Mouse (Mus musculus) myocyte (in vitro differentiated cells): ENCODE data around the gene Stat3. TPM values are rescaled to one million over a fixed set of nuclear protein-coding genes. Genes with fewer than 3 reads are reported as not detected.
A peak's percentile ranks its signal among the peaks of the same experiment; 100 is the strongest.

Experiments
- H3K27me3 ChIP-seq: one replicate; pipeline ENCODE4 v1.6.1; 2011; ENCODE audit not compliant: control insufficient read depth, insufficient read depth, insufficient read length
- H3K36me3 ChIP-seq: one replicate; pipeline ENCODE4 v1.6.1; 2011; ENCODE audit not compliant: control insufficient read depth, insufficient read depth
- H3K4me2 ChIP-seq: one replicate; pipeline ENCODE4 v1.6.1; 2011; ENCODE audit warnings: low read depth, control low read depth
- H3K4me3 ChIP-seq: one replicate; pipeline ENCODE4 v1.5.1; 2011; ENCODE audit warnings: mild to moderate bottlenecking, control low read depth, moderate library complexity
- H3K79me2 ChIP-seq: one replicate; pipeline ENCODE4 v1.6.1; 2011; ENCODE audit not compliant: control insufficient read depth, insufficient read depth
- H3ac ChIP-seq: one replicate; pipeline ENCODE4 v1.6.1; 2011; ENCODE audit not compliant: control insufficient read depth, insufficient read length
- CEBPB ChIP-seq: IDR thresholded peaks from 2 replicates; pipeline ENCODE4 v1.6.1; 2011; ENCODE audit warnings: mild to moderate bottlenecking, moderate library complexity; ENCODE audit not compliant: poor library complexity, insufficient read depth, severe bottlenecking
- E2F4 ChIP-seq: IDR thresholded peaks from one replicate; pipeline ENCODE4 v1.6.1; 2011; ENCODE audit warnings: mild to moderate bottlenecking, control low read depth, moderate library complexity; ENCODE audit not compliant: insufficient read depth
- MAX ChIP-seq: IDR thresholded peaks from one replicate; pipeline ENCODE4 v1.6.1; 2011; ENCODE audit warnings: low read depth, mild to moderate bottlenecking, control low read depth
- MYOD1 ChIP-seq, 3 experiments: IDR thresholded peaks; one replicate each; pipeline ENCODE4 v1.6.1; 2011; ENCODE audit warnings: control low read depth in 2 of 3, low read depth in 2 of 3, mild to moderate bottlenecking in 2 of 3, moderate library complexity in 1 of 3; ENCODE audit not compliant: insufficient read length in 2 of 3, control insufficient read depth in 1 of 3
- MYOG ChIP-seq, 3 experiments: IDR thresholded peaks; one replicate each; pipeline ENCODE4 v1.6.1; 2011; ENCODE audit warnings: control low read depth in 2 of 3, low read depth in 2 of 3, mild to moderate bottlenecking in 2 of 3; ENCODE audit not compliant: insufficient read length in 2 of 3, control insufficient read depth in 1 of 3, insufficient read depth in 1 of 3
- POLR2A ChIP-seq: IDR thresholded peaks from one replicate; pipeline ENCODE4 v1.6.1; 2011; ENCODE audit warnings: low read depth, mild to moderate bottlenecking, control low read depth, moderate library complexity; ENCODE audit not compliant: insufficient read length
- POLR2AphosphoS2 ChIP-seq: IDR thresholded peaks from one replicate; pipeline ENCODE4 v1.6.1; 2011; ENCODE audit warnings: low read depth, control low read depth; ENCODE audit not compliant: insufficient read length
- REST ChIP-seq: IDR thresholded peaks from one replicate; pipeline ENCODE4 v1.6.1; 2011; ENCODE audit warnings: mild to moderate bottlenecking, control low read depth, moderate library complexity; ENCODE audit not compliant: insufficient read depth, insufficient read length
- SRF ChIP-seq: IDR thresholded peaks from one replicate; pipeline ENCODE4 v1.6.1; 2011; ENCODE audit warnings: low read depth; ENCODE audit not compliant: control insufficient read depth, insufficient read length
- TCF12 ChIP-seq: IDR thresholded peaks from one replicate; pipeline ENCODE4 v1.6.1; 2011; ENCODE audit warnings: mild to moderate bottlenecking, control low read depth; ENCODE audit not compliant: poor library complexity, insufficient read depth, severe bottlenecking
- TCF3 ChIP-seq: IDR thresholded peaks from one replicate; pipeline ENCODE4 v1.6.1; 2011; ENCODE audit warnings: low read depth, control low read depth; ENCODE audit not compliant: insufficient read length
- USF1 ChIP-seq: IDR thresholded peaks from one replicate; pipeline ENCODE4 v1.6.1; 2011; ENCODE audit warnings: low read depth, mild to moderate bottlenecking, control low read depth, moderate library complexity
- polyA plus RNA-seq: library from polyadenylated mRNA; unstranded; fragments of >200 nt; fragmentation: generic; extraction: Trizol; gene quantifications from one replicate; pipeline ENCODE4 v1.2.1, GENCODE M21; 2012; ENCODE audit warnings: missing spikeins

Gene Stat3
- polyA plus RNA-seq, 1 experiment = 93.7 TPM

DNA sequence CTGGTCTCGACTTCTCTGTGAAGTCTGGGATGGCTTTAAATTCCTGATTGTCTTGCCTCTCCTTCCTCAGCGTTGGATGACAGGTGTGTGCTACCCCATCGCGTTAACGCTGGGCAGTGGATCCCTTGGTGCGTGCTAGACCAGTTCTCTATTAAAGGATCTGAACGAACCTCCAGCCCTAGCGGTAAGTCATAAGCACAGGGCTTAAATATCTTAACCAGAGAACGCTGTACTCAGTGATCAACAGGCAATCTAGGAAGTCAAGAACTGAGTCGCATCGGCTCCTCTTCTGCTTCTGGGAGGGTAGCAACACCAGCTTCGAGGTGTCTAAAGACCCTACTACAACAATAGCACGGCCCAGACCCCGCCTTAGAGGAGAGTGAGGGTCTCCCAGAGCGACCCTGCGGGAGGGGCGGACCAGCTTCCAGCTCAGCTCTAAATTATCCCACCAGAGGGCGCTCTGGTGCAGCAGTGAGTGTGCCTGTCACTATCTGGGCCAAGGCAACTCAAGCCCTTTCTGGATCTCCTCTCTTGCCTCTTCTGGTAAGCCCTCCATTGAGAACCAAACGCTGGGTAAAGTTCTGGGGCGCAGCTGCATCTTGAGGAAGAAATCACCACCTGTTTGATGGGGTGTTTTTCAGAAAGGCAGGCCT, 43.9 kb upstream of the Stat3 start:
- H3ac ChIP-seq = no peak overlapping the region
- no peaks in the 10 kb centered on the region for H3K36me3 ChIP-seq
- no peaks in the 10 kb centered on the region for H3K27me3 ChIP-seq
- no peaks in the 10 kb centered on the region for H3K79me2 ChIP-seq
- H3K4me2 ChIP-seq = peak overlapping the region; percentile 87
- no peak overlapping the region for H3K4me3 ChIP-seq
- TF ChIP-seq POLR2AphosphoS2 (no peak), TCF3 (no peak), TCF12 (no peak), POLR2A (no peak), MYOD1 (IDR thresholded peaks at IDR 0.05; ENCODE audit: control insufficient read depth in 1 of 3, insufficient read length in 2 of 3, low read depth in 2 of 3) (no peak), USF1 (no peak), SRF (no peak), CEBPB (no peak)

DNA sequence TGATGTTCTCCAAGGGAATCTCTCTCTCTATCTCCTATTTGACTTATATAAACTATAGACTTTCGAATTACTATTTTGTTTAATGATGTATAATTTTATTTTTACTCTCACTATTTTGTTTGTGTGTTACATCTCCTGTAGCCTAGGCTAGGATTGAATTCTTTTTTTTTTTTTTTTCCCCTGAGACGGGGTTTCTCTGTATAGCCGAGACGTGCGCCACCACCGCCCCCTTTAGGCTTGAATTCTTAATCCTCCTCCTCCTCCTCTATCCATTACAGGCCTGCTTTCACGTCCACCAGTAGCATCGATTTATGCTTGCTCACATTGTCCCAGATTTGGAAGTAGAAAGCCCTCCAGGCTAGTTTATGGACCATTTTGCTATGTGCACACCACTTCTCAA, 42.7 kb upstream of the Stat3 start:
- H3K36me3 ChIP-seq = no peaks in the 10 kb centered on the region
- H3K27me3 ChIP-seq = no peaks in the 10 kb centered on the region
- no peak for TF ChIP-seq MYOG (IDR thresholded peaks at IDR 0.05; ENCODE audit: control insufficient read depth in 1 of 3, insufficient read depth in 1 of 3, insufficient read length in 2 of 3, low read depth in 2 of 3)

DNA sequence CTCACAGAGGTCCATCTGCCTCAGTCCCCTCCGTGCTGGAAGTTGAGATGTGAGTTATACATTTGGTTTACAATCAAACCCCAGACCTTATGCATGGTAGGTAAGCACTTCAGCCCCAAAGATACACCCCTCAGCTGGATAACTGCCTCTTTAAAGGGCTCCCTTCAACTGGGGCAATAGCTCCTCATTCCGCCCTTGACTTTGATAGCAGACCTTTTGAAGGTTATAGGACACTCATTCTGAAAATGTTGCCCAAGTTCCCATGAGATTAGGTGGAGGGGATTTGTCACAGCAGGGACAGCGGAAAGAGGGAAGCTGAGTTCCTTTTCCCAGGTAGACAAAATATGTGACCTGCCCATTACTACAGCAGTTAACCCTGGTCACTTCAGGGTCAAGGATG, 41.9 kb upstream of the Stat3 start:
- Histone ChIP-seq H3K27me3 (no peaks in the 10 kb centered on the region), H3K4me2 (no peak overlapping the region), H3K36me3 (no peaks in the 10 kb centered on the region), H3K79me2 (no peaks in the 10 kb centered on the region), H3K4me3 (no peak overlapping the region), H3ac (no peak overlapping the region)
- TF ChIP-seq TCF3 = no peak
- TF ChIP-seq POLR2A = no peak
- TF ChIP-seq TCF12 = no peak

More for the DNA sequence above, 42.7 kb upstream of the Stat3 start:
- Histone ChIP-seq H3ac (no peak overlapping the region), H3K4me3 (no peak overlapping the region), H3K4me2 (no peak overlapping the region), H3K79me2 (no peaks in the 10 kb centered on the region)

DNA sequence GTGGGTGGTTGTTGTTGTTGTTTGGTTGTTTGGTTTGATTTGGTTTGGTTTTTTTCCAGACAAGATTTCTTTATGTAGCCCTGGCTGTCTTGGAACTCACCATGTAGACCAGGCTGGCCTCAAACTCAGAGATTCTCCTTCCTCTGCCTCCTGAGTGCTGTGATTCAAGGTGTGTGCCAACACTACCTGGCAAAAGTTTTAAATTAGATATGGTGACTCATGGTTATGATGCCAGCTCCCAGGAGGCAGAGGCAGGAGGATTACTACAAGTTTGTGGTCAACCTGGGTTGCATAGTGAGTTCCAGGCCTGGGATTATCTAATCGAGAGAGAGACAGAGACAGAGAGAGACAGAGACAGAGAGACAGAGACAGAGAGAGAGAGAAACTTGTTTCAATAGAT, 41.1 kb upstream of the Stat3 start:
- no peaks in the 10 kb centered on the region for H3K79me2 ChIP-seq
- H3K36me3 ChIP-seq = no peaks in the 10 kb centered on the region
- no peaks in the 10 kb centered on the region for H3K27me3 ChIP-seq
- no peak overlapping the region for H3K4me3 ChIP-seq
- H3K4me2 ChIP-seq = peak overlapping the region; percentile 80
- H3ac ChIP-seq = no peak overlapping the region
- TF ChIP-seq USF1 = no peak

DNA sequence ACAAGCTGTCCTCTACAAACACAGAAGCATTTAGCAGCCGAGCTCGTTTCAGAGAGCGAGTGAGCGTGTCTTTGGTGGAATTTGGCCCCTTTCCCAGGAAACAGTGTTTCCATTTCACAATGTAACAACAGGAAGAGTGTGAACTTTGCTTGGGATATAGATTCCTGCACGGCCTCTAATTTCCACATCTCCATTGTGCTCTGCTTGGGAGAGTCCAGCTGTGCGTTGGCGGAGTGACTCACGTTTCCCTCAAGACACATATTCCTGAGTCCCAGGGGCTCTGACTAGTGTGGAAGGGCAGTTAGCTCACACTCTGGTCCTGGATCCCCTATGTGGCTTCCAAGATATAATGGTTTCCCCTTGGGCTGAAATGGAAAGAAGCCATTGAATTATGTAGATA, 40.5 kb upstream of the Stat3 start:
- no peak for TF ChIP-seq REST
- no peak for TF ChIP-seq POLR2AphosphoS2
- no peak for TF ChIP-seq POLR2A
- TF ChIP-seq USF1 = no peak
- no peak for TF ChIP-seq SRF
- TF ChIP-seq CEBPB = peak; percentile 66; the same call in 1 of the 2 replicates
- no peak for TF ChIP-seq MAX
- TF ChIP-seq E2F4 = no peak
- TF ChIP-seq TCF12 = peak; percentile 27
- TF ChIP-seq MYOD1 (IDR thresholded peaks at IDR 0.05; ENCODE audit: control insufficient read depth in 1 of 3, insufficient read length in 2 of 3, low read depth in 2 of 3) = peak in 2 of 3 experiments; percentile 52 to 65
- TF ChIP-seq TCF3 = no peak
- TF ChIP-seq MYOG (IDR thresholded peaks at IDR 0.05; ENCODE audit: control insufficient read depth in 1 of 3, insufficient read depth in 1 of 3, insufficient read length in 2 of 3, low read depth in 2 of 3) = peak in 1 of 3 experiments; percentile 6
- no peaks in the 10 kb centered on the region for H3K36me3 ChIP-seq
- no peaks in the 10 kb centered on the region for H3K79me2 ChIP-seq
- H3K27me3 ChIP-seq = no peaks in the 10 kb centered on the region
- H3ac ChIP-seq = no peak overlapping the region
- peak overlapping the region; percentile 80 for H3K4me2 ChIP-seq
- no peak overlapping the region for H3K4me3 ChIP-seq

DNA sequence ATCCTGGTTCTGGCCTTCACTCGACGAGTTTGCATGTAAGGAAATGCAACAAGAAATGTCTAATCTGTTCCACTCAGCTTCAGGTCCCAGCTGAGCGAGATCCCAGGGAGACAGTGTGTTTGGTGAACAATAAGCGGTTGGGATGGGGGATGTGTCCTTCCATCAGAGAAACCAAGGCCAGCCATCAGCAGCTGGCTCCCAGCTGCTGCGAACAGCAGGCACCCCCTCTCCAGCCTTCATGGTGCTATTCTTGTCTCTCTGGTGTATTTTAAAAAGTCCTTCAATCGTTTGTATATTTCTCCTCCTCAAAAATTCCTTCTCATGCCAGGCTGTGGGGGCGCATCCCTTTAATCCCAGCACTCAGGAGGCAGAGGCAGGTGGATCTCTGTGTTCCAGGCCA, 35.9 kb upstream of the Stat3 start:
- H3K4me3 ChIP-seq = no peak overlapping the region
- peaks cover under 1% of the 10 kb centered on the region for H3K79me2 ChIP-seq
- no peaks in the 10 kb centered on the region for H3K36me3 ChIP-seq
- H3ac ChIP-seq = no peak overlapping the region
- H3K4me2 ChIP-seq = peak overlapping the region; percentile 83
- no peak for TF ChIP-seq SRF
- TF ChIP-seq MYOD1 (IDR thresholded peaks at IDR 0.05; ENCODE audit: control insufficient read depth in 1 of 3, insufficient read length in 2 of 3, low read depth in 2 of 3) = peak in 2 of 3 experiments; percentile 29 to 63
- no peaks in the 10 kb centered on the region for H3K27me3 ChIP-seq
